8 mouse cellular contexts compared by ENCODE assay signal in the genomic region with DNA sequence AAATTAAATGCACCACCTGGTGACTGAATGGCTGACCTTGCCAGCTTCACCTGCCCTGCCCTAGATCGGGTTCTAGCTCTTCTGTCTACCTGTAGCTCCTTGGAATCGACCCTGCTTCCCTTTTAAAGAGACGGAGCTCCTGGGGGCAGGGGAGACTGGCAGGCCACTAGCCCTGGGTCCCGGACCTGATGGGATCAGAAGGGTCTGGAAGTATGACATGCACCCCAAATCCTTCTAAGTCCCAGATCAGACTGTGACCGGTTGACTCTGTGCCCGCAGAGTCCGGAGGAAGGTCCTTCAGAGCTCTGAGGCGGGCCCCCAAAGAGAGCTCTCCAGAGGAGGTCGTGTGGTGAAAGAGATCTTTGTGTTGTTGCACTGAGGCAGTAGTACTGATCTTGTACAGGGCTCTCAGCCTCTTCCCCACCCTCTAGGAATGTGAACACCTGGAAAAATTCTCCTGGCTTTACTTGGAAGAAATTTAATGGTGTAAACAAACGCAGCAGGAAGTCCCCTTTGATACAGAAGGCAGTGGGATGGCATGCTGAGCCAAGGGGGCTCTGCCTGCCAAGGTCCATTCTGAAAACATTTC.
DNase-seq lines count a peak whose midpoint lies in the region; ATAC-seq and TF ChIP-seq lines count a peak whose summit lies in the region.

No protein-coding gene starts in this region.

- peak overlapping the region; percentile 89 for H3K27ac ChIP-seq in lung, embryonic 15.5 days
- H3K27ac ChIP-seq in liver, embryonic 13.5 days = no peak overlapping the region
- H3K27ac ChIP-seq in stomach, postnatal 0 days (replicated peaks) = peak overlapping the region; percentile 69; the same call in 1 of the 2 replicates

- H3K9ac ChIP-seq in lung, embryonic 15.5 days = no peak overlapping the region
- H3K9ac ChIP-seq in liver, embryonic 13.5 days = no peak overlapping the region
- no peak overlapping the region for H3K9ac ChIP-seq in stomach, postnatal 0 days (ENCODE audit: low read length)

- H3K4me2 ChIP-seq in lung, embryonic 15.5 days = peak overlapping the region; percentile 57
- H3K4me2 ChIP-seq in liver, embryonic 13.5 days = peak overlapping the region; percentile 48
- H3K4me2 ChIP-seq in stomach, postnatal 0 days (replicated peaks; ENCODE audit: low read depth) = peak overlapping the region; percentile 55

- H3K27me3 ChIP-seq in lung, embryonic 15.5 days = no peaks in the 10 kb centered on the region
- peaks cover 19% of the 10 kb centered on the region; the same call in 1 of the 2 replicates for H3K27me3 ChIP-seq in liver, embryonic 13.5 days
- H3K27me3 ChIP-seq in stomach, postnatal 0 days (ENCODE audit: control insufficient read depth, insufficient read depth, low read length) = no peaks in the 10 kb centered on the region

- TF ChIP-seq CTCF in stomach, postnatal 0 days (IDR thresholded peaks at IDR 0.05; ENCODE audit: low read depth) = no peak

- no peaks in the 10 kb centered on the region for H3K36me3 ChIP-seq in lung, embryonic 15.5 days
- H3K36me3 ChIP-seq in liver, embryonic 13.5 days = no peaks in the 10 kb centered on the region
- H3K36me3 ChIP-seq in stomach, postnatal 0 days (ENCODE audit: control insufficient read depth, insufficient read depth, low read length) = no peaks in the 10 kb centered on the region

- no peak for TF ChIP-seq EP300 in stomach, postnatal 0 days (optimal IDR thresholded peaks at IDR 0.05)

- no peaks in the 10 kb centered on the region for H3K9me3 ChIP-seq in lung, embryonic 15.5 days
- no peaks in the 10 kb centered on the region for H3K9me3 ChIP-seq in liver, embryonic 13.5 days (replicated peaks)
- no peaks in the 10 kb centered on the region for H3K9me3 ChIP-seq in stomach, postnatal 0 days (ENCODE audit: control insufficient read depth, low read length)

- H3K4me1 ChIP-seq in lung, embryonic 15.5 days = peaks cover 32% of the 10 kb centered on the region
- H3K4me1 ChIP-seq in liver, embryonic 13.5 days (replicated peaks) = peaks cover 12% of the 10 kb centered on the region
- H3K4me1 ChIP-seq in stomach, postnatal 0 days (replicated peaks; ENCODE audit: control insufficient read depth, insufficient read depth) = peaks cover 4% of the 10 kb centered on the region

- peak overlapping the region; percentile 20 for H3K4me3 ChIP-seq in lung, embryonic 15.5 days
- no peak overlapping the region for H3K4me3 ChIP-seq in liver, embryonic 13.5 days (replicated peaks)
- peak overlapping the region; percentile 8 for H3K4me3 ChIP-seq in stomach, postnatal 0 days (ENCODE audit: low read depth, low read length)

- DNase-seq in lung, postnatal 10 days = no peak
- peak; percentile 52 for DNase-seq in forelimb bud, embryonic 11.5 days (ENCODE audit: low read depth, low spot score)
- DNase-seq in liver, embryonic 13.5 days = no peak
- DNase-seq in stomach, postnatal 0 days (ENCODE audit: low spot score) = no peak
- DNase-seq in urinary bladder, postnatal 10 days (ENCODE audit: low spot score) = no peak
- no peak for DNase-seq in adrenal gland, adult (ENCODE audit: inconsistent age in 2 of 2, low spot score in 1 of 2)
- DNase-seq in cerebellum, adult 18-20 months = no peak

- WGBS in lung, embryonic 15.5 days = 16% methylated on average over 10 of the region's 10 CpGs
- 15% methylated on average over 10 of the region's 10 CpGs for WGBS in liver, embryonic 13.5 days (ENCODE audit: insufficient replicate concordance)
- 25% methylated on average over 10 of the region's 10 CpGs for WGBS in stomach, postnatal 0 days

- ATAC-seq in lung, embryonic 15.5 days (ENCODE audit: borderline replicate concordance, extremely low read depth, low FRiP score, low TSS enrichment) = peak; percentile 63
- ATAC-seq in liver, embryonic 13.5 days (ENCODE audit: low read depth) = no peak
- ATAC-seq in stomach, postnatal 0 days (ENCODE audit: low FRiP score, low TSS enrichment) = peak; percentile 38
